Mouse (Mus musculus): ENCODE data around the gene Lag3.

- TF ChIP-seq EP300 (optimal IDR thresholded peaks at IDR 0.05) (no peak), CTCF (IDR thresholded peaks at IDR 0.05; ENCODE audit: low read depth) (no peak)
Measured at GRCm38 (mm10) chr6:124854647-124855046, 56.9 kb downstream of the Lag3 start.
